Mouse (Mus musculus): ENCODE measurements around the gene Nudt8. TPM values are rescaled to one million over a fixed set of nuclear protein-coding genes. Genes with fewer than 3 reads are reported as not detected.

The Nudt8 gene
- polyA plus RNA-seq, 1 experiment from 2014 or later: 37.8 TPM

GRCm38 (mm10) chr19:3990804-3991203 lies 9.6 kb upstream of the Nudt8 start:
- Histone ChIP-seq H3K27me3 (no peaks in the 10 kb centered on the region), H3K9me3 (no peaks in the 10 kb centered on the region; the same call in 1 of the 2 replicates), H3K4me1 (peaks cover 12% of the 10 kb centered on the region), H3K4me3 (no peak overlapping the region), H3K36me3 (no peaks in the 10 kb centered on the region), H3K27ac (no peak overlapping the region), H3K9ac (peak overlapping the region; percentile 27; the same call in 1 of the 2 replicates), H3K4me2 (no peak overlapping the region)
- WGBS: 62% methylated on average over 6 of the region's 6 CpGs
- no peak for ATAC-seq (ENCODE audit: insufficient number of reproducible peaks, insufficient read depth, low FRiP score, low TSS enrichment, low read depth)

- Histone ChIP-seq H3K9ac (no peak overlapping the region), H3K4me1 (peaks cover 8% of the 10 kb centered on the region), H3K4me2 (no peak overlapping the region), H3K9me3 (no peaks in the 10 kb centered on the region; the same call in 1 of the 2 replicates), H3K4me3 (no peak overlapping the region), H3K27me3 (no peaks in the 10 kb centered on the region), H3K36me3 (no peaks in the 10 kb centered on the region), H3K27ac (no peak overlapping the region)
- 95% methylated on average over 3 of the region's 3 CpGs for WGBS
- no peak for ATAC-seq (ENCODE audit: insufficient number of reproducible peaks, insufficient read depth, low FRiP score, low TSS enrichment, low read depth)
Measured at GRCm38 (mm10) chr19:3991562-3991961, 8.8 kb upstream of the Nudt8 start.

GRCm38 (mm10) chr19:3991966-3992365 lies 8.4 kb upstream of the Nudt8 start:
- Histone ChIP-seq H3K4me1 (peaks cover 4% of the 10 kb centered on the region; the same call in 1 of the 2 replicates), H3K27ac (no peak overlapping the region)
- WGBS: 83% methylated on average over 3 of the region's 3 CpGs

GRCm38 (mm10) chr19:3992416-3992815 lies 8.0 kb upstream of the Nudt8 start, which contains the start of gene Tbx10:
TSS of gene Tbx10 (plus strand) at chr19:3992752.
- Histone ChIP-seq H3K4me1 (0 out of 2 replicates have a peak, but pooled peaks cover 3% of the 10 kb centered on the region), H3K9me3 (no peaks in the 10 kb centered on the region; the same call in 1 of the 2 replicates), H3K36me3 (no peaks in the 10 kb centered on the region), H3K27ac (no peak within 1 kb of the TSS), H3K4me2 (no peak within 1 kb of the TSS), H3K4me3 (no peak within 1 kb of the TSS), H3K9ac (no peak within 1 kb of the TSS), H3K27me3 (no peaks in the 10 kb centered on the region)
- no peak for ATAC-seq (ENCODE audit: insufficient number of reproducible peaks, insufficient read depth, low FRiP score, low TSS enrichment, low read depth)
- 54% methylated on average over 5 of the region's 5 CpGs for WGBS

More at GRCm38 (mm10) chr19:3991966-3992365, 8.4 kb upstream of the Nudt8 start:
- no peak overlapping the region for H3K4me2 ChIP-seq
- H3K27me3 ChIP-seq: no peaks in the 10 kb centered on the region
- H3K36me3 ChIP-seq: no peaks in the 10 kb centered on the region
- no peak overlapping the region for H3K4me3 ChIP-seq
- ATAC-seq (ENCODE audit: insufficient number of reproducible peaks, insufficient read depth, low FRiP score, low TSS enrichment, low read depth): no peak
- H3K9me3 ChIP-seq: no peaks in the 10 kb centered on the region; the same call in 1 of the 2 replicates
- no peak overlapping the region for H3K9ac ChIP-seq

- ATAC-seq (ENCODE audit: insufficient number of reproducible peaks, insufficient read depth, low FRiP score, low TSS enrichment, low read depth): no peak
- Histone ChIP-seq H3K4me2 (no peak overlapping the region), H3K9ac (no peak overlapping the region), H3K4me1 (peaks cover 10% of the 10 kb centered on the region), H3K36me3 (no peaks in the 10 kb centered on the region), H3K9me3 (no peaks in the 10 kb centered on the region), H3K4me3 (no peak overlapping the region), H3K27ac (no peak overlapping the region), H3K27me3 (no peaks in the 10 kb centered on the region)
- WGBS: 70% methylated on average over 6 of the region's 6 CpGs
Measured at GRCm38 (mm10) chr19:3994932-3995331, 5.4 kb upstream of the Nudt8 start.

- WGBS: 81% methylated on average over 3 of the region's 3 CpGs
- Histone ChIP-seq H3K4me3 (no peak overlapping the region), H3K4me1 (peaks cover 10% of the 10 kb centered on the region), H3K27ac (no peak overlapping the region), H3K9me3 (no peaks in the 10 kb centered on the region), H3K27me3 (no peaks in the 10 kb centered on the region), H3K9ac (no peak overlapping the region), H3K36me3 (no peaks in the 10 kb centered on the region), H3K4me2 (no peak overlapping the region)
- no peak for ATAC-seq (ENCODE audit: insufficient number of reproducible peaks, insufficient read depth, low FRiP score, low TSS enrichment, low read depth)
Measured at GRCm38 (mm10) chr19:3995505-3995904, 4.9 kb upstream of the Nudt8 start.

- no peak overlapping the region for H3K4me2 ChIP-seq
- no peaks in the 10 kb centered on the region for H3K27me3 ChIP-seq
- H3K4me1 ChIP-seq: peaks cover 14% of the 10 kb centered on the region
- no peak overlapping the region for H3K4me3 ChIP-seq
- no peak for ATAC-seq (ENCODE audit: insufficient number of reproducible peaks, insufficient read depth, low FRiP score, low TSS enrichment, low read depth)
- H3K9ac ChIP-seq: no peak overlapping the region
- 55% methylated on average over 7 of the region's 7 CpGs for WGBS
- no peaks in the 10 kb centered on the region for H3K36me3 ChIP-seq
- H3K9me3 ChIP-seq: no peaks in the 10 kb centered on the region
- H3K27ac ChIP-seq: no peak overlapping the region
Measured at GRCm38 (mm10) chr19:3996106-3996505, 4.3 kb upstream of the Nudt8 start.

GRCm38 (mm10) chr19:3996747-3997146 lies 3.6 kb upstream of the Nudt8 start:
- Histone ChIP-seq H3K4me3 (no peak overlapping the region), H3K27me3 (no peaks in the 10 kb centered on the region), H3K9ac (no peak overlapping the region), H3K4me2 (no peak overlapping the region), H3K36me3 (no peaks in the 10 kb centered on the region), H3K4me1 (peaks cover 20% of the 10 kb centered on the region), H3K27ac (no peak overlapping the region), H3K9me3 (no peaks in the 10 kb centered on the region)
- WGBS: 84% methylated on average over 8 of the region's 8 CpGs
- ATAC-seq (ENCODE audit: insufficient number of reproducible peaks, insufficient read depth, low FRiP score, low TSS enrichment, low read depth): no peak

- Histone ChIP-seq H3K27ac (no peak overlapping the region), H3K9me3 (no peaks in the 10 kb centered on the region), H3K4me1 (peaks cover 22% of the 10 kb centered on the region), H3K4me2 (no peak overlapping the region), H3K36me3 (no peaks in the 10 kb centered on the region), H3K27me3 (no peaks in the 10 kb centered on the region), H3K9ac (no peak overlapping the region), H3K4me3 (no peak overlapping the region)
- ATAC-seq (ENCODE audit: insufficient number of reproducible peaks, insufficient read depth, low FRiP score, low TSS enrichment, low read depth): no peak
- WGBS: 61% methylated on average over 8 of the region's 8 CpGs
Measured at GRCm38 (mm10) chr19:3997231-3997630, 3.1 kb upstream of the Nudt8 start.

GRCm38 (mm10) chr19:3998335-3998734 lies 2.0 kb upstream of the Nudt8 start:
- Histone ChIP-seq H3K4me2 (no peak overlapping the region), H3K36me3 (no peaks in the 10 kb centered on the region), H3K9me3 (no peaks in the 10 kb centered on the region), H3K27me3 (no peaks in the 10 kb centered on the region), H3K4me3 (no peak overlapping the region), H3K9ac (no peak overlapping the region), H3K27ac (no peak overlapping the region), H3K4me1 (peaks cover 22% of the 10 kb centered on the region)
- ATAC-seq (ENCODE audit: insufficient number of reproducible peaks, insufficient read depth, low FRiP score, low TSS enrichment, low read depth): no peak
- 76% methylated on average over 8 of the region's 8 CpGs for WGBS

- no peaks in the 10 kb centered on the region for H3K27me3 ChIP-seq
- H3K9ac ChIP-seq: peak overlapping the region; percentile 95
Measured at GRCm38 (mm10) chr19:3999121-3999730, 1.2 kb upstream of the Nudt8 start.

GRCm38 (mm10) chr19:4000949-4001525 lies 657 bp downstream of the Nudt8 start:
- no peak for ATAC-seq (ENCODE audit: insufficient number of reproducible peaks, insufficient read depth, low FRiP score, low TSS enrichment, low read depth)
- peak overlapping the region; percentile 87 for H3K4me2 ChIP-seq
- peaks cover 20% of the 10 kb centered on the region for H3K4me1 ChIP-seq
- peaks cover 16% of the 10 kb centered on the region for H3K36me3 ChIP-seq
- H3K9me3 ChIP-seq: no peaks in the 10 kb centered on the region
- H3K9ac ChIP-seq: peak overlapping the region; percentile 95
- H3K27ac ChIP-seq: peak overlapping the region; percentile 94
- peak overlapping the region; percentile 76 for H3K4me3 ChIP-seq
- WGBS: 13% methylated on average over 17 of the region's 17 CpGs
- H3K27me3 ChIP-seq: no peaks in the 10 kb centered on the region

More at GRCm38 (mm10) chr19:3999121-3999730, 1.2 kb upstream of the Nudt8 start:
- peak overlapping the region; percentile 76 for H3K4me3 ChIP-seq
- H3K9me3 ChIP-seq: no peaks in the 10 kb centered on the region
- H3K4me1 ChIP-seq: peaks cover 22% of the 10 kb centered on the region
- ATAC-seq (ENCODE audit: insufficient number of reproducible peaks, insufficient read depth, low FRiP score, low TSS enrichment, low read depth): no peak
- H3K4me2 ChIP-seq: peak overlapping the region; percentile 87
- 83% methylated on average over 9 of the region's 9 CpGs for WGBS
- no peak overlapping the region for H3K27ac ChIP-seq
- H3K36me3 ChIP-seq: 0 out of 2 replicates have a peak, but pooled peaks cover under 1% of the 10 kb centered on the region
